Mouse (Mus musculus) olfactory bulb, adult 2 months (tissue): ENCODE data around the gene Plekhm3.

Experiments
- CTCF ChIP-seq: fragments of 200-500 bp; IDR thresholded peaks from 2 replicates; pipeline ENCODE4 v1.5.1; 2012; ENCODE audit warnings: low read depth, mild to moderate bottlenecking, low read length, moderate library complexity; ENCODE audit not compliant: insufficient read depth
- POLR2A ChIP-seq: fragments of 200-500 bp; IDR thresholded peaks from 2 replicates; pipeline ENCODE4 v1.6.1; 2012; ENCODE audit warnings: mild to moderate bottlenecking, low read depth, low read length, moderate library complexity; ENCODE audit not compliant: insufficient read depth

GRCm38 (mm10) chr1:64983247-64983646 lies 26.6 kb upstream of the Plekhm3 start:
- no peak for TF ChIP-seq CTCF
- no peak for TF ChIP-seq POLR2A
